Mouse (Mus musculus) intestine, embryonic 14.5 days (tissue): Measurements from ENCODE around the gene Dclre1a. TPM values are rescaled to one million over a fixed set of nuclear protein-coding genes. Genes with fewer than 3 reads are reported as not detected.
A peak's percentile ranks its signal among the peaks of the same experiment; 100 is the strongest.

Source experiments
- ATAC-seq: fragments of 200-750 bp; cut with Nextera tagmentation; replicated peaks from 2 replicates; pipeline ENCODE4 v1.8.0; 2017; ENCODE audit warnings: low read depth, moderate number of reproducible peaks, moderate TSS enrichment, moderate library complexity; ENCODE audit not compliant: low FRiP score, low TSS enrichment
- DNase-seq: peaks from one replicate; pipeline ENCODE4 v3.0.0-alpha.2; 2018; ENCODE audit warnings: low spot score
- H3K27ac ChIP-seq: fragments of 300-500 bp; sonication (generic); 2 replicates; pipeline ENCODE4 v1.5.1; 2014; ENCODE audit warnings: low read depth, mild to moderate bottlenecking, control low read depth
- H3K27me3 ChIP-seq: fragments of 300-500 bp; sonication (generic); replicated peaks from 2 replicates; pipeline ENCODE4 v1.6.1; 2014; ENCODE audit warnings: low read length, control low read depth; ENCODE audit not compliant: control insufficient read depth, insufficient read depth
- H3K36me3 ChIP-seq: fragments of 300-500 bp; sonication (generic); 2 replicates; pipeline ENCODE4 v1.6.1; 2014; ENCODE audit warnings: low read length, control low read depth; ENCODE audit not compliant: control insufficient read depth, insufficient read depth
- H3K4me1 ChIP-seq: fragments of 300-500 bp; sonication (generic); replicated peaks from 2 replicates; pipeline ENCODE4 v1.6.1; 2014; ENCODE audit warnings: low read length, control low read depth, mixed read lengths; ENCODE audit not compliant: control insufficient read depth, insufficient read depth
- H3K4me2 ChIP-seq: fragments of 300-500 bp; sonication (generic); 2 replicates; pipeline ENCODE4 v1.6.1; 2014; ENCODE audit warnings: low read length
- H3K4me3 ChIP-seq: fragments of 300-500 bp; sonication (generic); 2 replicates; pipeline ENCODE4 v1.5.1; 2014; ENCODE audit warnings: low read depth, low read length, control low read depth, mixed read lengths
- H3K9ac ChIP-seq: fragments of 300-500 bp; sonication (generic); 2 replicates; pipeline ENCODE4 v1.6.1; 2014; ENCODE audit warnings: mild to moderate bottlenecking, low read length
- H3K9me3 ChIP-seq: fragments of 300-500 bp; sonication (generic); 2 replicates; pipeline ENCODE4 v1.6.1; 2016; ENCODE audit warnings: low read length, control low read depth; ENCODE audit not compliant: control insufficient read depth
- WGBS: fragments of 180-500 bp; shearing (Covaris S2); extraction: QIAGEN DNeasy Blood & Tissue Kit; methylation state at CpG from one replicate; pipeline ENCODE4 v1.1.7; 2014; 5-methylcytosine and 5-hydroxymethylcytosine counted together
- polyA plus RNA-seq: library from polyadenylated mRNA; unstranded; fragments of >200 nt; fragmentation: Nextera tagmentation; extraction: Ambion mirVana; gene quantifications from 2 replicates; pipeline ENCODE4 v1.2.1, GENCODE M21; 2014

Gene Dclre1a
- 23.9 and 26.0 TPM in 2 replicates for polyA plus RNA-seq

DNA sequence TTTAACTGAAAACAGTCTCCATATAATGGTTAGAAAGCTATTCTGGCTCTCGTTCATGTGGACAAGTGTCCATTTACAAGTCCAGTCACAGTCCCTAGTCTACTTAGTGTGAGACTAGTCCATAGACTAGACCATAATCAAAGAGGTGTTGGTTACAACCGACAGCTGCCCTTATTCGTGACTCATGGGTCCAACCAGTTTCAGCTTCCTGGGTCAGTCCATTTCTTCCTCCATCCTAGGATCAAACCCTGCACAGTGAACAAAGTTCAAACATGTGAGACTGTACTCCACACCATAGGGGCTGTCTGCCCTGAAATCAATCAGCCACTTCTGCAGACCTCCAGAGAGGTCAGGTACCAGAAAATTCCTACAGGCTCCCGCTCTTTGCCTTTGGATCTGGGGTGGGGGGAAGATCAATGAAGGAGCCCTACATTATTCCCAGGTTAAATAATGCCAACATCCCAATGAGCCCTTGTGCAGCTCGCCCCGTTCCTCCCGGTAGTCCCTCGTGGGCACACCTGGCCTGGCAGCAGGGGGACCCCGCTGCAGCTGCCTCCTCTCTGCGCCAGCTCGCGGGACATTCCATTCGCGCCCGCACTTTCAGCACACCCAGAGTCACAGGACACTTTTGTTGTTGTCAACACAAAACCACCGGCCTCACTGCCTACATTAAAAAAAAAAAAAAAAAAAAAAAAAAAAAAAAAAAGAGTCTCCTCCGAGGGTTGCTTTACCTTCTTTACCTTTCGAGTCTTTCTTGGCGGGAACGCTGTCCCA lies at the start of gene Dclre1a:
Dclre1a (minus strand) TSS at position 767 of the 774 bp plus-strand sequence.
- H3K9me3 ChIP-seq, result no peaks in the 10 kb centered on the region
- ATAC-seq (peak; percentile 40), DNase-seq (peak; percentile 76)
- H3K4me1 ChIP-seq, result peaks cover 16% of the 10 kb centered on the region
- H3K27ac ChIP-seq, result peak within 1 kb of the TSS; percentile 98
- H3K9ac ChIP-seq, result peak within 1 kb of the TSS; percentile 97
- H3K27me3 ChIP-seq, result no peaks in the 10 kb centered on the region
- 8% methylated on average over 20 of the region's 20 CpGs for WGBS
- H3K36me3 ChIP-seq, result peaks cover 35% of the 10 kb centered on the region
- peak within 1 kb of the TSS; percentile 89 for H3K4me3 ChIP-seq
- H3K4me2 ChIP-seq, result peak within 1 kb of the TSS; percentile 91

GRCm38 (mm10) chr19:56592472-56592871 lies 44.5 kb upstream of the Dclre1a start:
- DNase-seq (no peak), ATAC-seq (no peak)
- no peak overlapping the region for H3K4me2 ChIP-seq
- H3K4me3 ChIP-seq, result no peak overlapping the region
- H3K9ac ChIP-seq, result no peak overlapping the region
- H3K36me3 ChIP-seq, result peaks cover 89% of the 10 kb centered on the region
- H3K4me1 ChIP-seq, result no peaks in the 10 kb centered on the region
- 79% methylated on average over 9 of the region's 9 CpGs for WGBS
- no peaks in the 10 kb centered on the region for H3K27me3 ChIP-seq
- no peak overlapping the region for H3K27ac ChIP-seq
- no peaks in the 10 kb centered on the region for H3K9me3 ChIP-seq

DNA sequence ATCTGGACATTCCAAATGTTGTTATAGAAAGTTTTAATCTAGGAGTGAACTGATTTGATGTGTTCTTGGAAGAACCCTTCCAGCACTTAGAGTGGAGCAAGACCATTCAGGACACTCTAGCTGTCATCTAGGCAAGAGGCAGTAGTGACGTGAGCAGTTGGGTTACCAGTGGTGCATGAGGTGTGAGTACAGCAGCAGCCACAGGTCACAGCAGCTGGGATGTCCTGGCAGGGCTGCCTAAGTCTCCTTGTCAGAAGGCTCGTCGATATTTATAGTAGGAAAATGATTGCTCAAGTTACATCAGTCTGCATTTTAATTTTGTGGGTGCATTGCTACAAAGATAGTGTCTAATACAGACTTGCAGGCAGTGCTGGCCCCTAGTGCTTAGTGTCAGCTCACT lies 42.2 kb upstream of the Dclre1a start:
- 90% methylated on average over 3 of the region's 3 CpGs for WGBS
- peaks cover 84% of the 10 kb centered on the region for H3K36me3 ChIP-seq
- no peaks in the 10 kb centered on the region for H3K27me3 ChIP-seq
- no peaks in the 10 kb centered on the region for H3K4me1 ChIP-seq
- no peak overlapping the region for H3K4me2 ChIP-seq
- H3K4me3 ChIP-seq, result no peak overlapping the region
- H3K27ac ChIP-seq, result no peak overlapping the region
- DNase-seq, result no peak
- H3K9ac ChIP-seq, result no peak overlapping the region
- H3K9me3 ChIP-seq, result no peaks in the 10 kb centered on the region
- no peak for ATAC-seq

GRCm38 (mm10) chr19:56589455-56589854 lies 41.4 kb upstream of the Dclre1a start:
- Histone ChIP-seq H3K27ac (no peak overlapping the region), H3K27me3 (no peaks in the 10 kb centered on the region), H3K9me3 (no peaks in the 10 kb centered on the region), H3K4me2 (no peak overlapping the region), H3K36me3 (peaks cover 79% of the 10 kb centered on the region), H3K9ac (no peak overlapping the region), H3K4me1 (no peaks in the 10 kb centered on the region), H3K4me3 (no peak overlapping the region)
- ATAC-seq, result no peak
- DNase-seq, result no peak
- WGBS, result 93% methylated on average over 5 of the region's 5 CpGs

DNA sequence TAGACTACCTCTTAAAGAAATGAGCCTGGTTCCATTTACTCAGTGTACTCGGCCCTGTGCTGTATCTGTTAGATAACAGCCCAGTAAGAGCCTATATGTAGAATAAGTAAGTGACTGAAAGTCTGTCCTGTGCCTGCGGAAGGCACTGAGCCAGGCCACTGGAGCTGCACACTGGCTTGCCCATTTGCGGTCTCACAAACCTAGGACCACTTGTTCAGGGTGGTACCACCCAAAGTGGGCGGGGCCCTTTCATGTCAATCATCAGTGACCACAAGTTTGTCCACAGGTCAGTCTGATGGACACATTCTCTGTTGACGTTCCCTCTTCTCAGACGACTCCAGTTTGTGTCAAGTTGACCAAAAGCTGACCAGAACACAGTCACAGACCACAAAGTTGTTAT lies 41.0 kb upstream of the Dclre1a start:
- Histone ChIP-seq H3K4me1 (no peaks in the 10 kb centered on the region), H3K4me2 (no peak overlapping the region), H3K27ac (no peak overlapping the region), H3K36me3 (peaks cover 77% of the 10 kb centered on the region), H3K9ac (no peak overlapping the region), H3K27me3 (no peaks in the 10 kb centered on the region), H3K4me3 (no peak overlapping the region), H3K9me3 (no peaks in the 10 kb centered on the region)
- ATAC-seq (no peak), DNase-seq (no peak)
- 92% methylated on average over 6 of the region's 6 CpGs for WGBS

DNA sequence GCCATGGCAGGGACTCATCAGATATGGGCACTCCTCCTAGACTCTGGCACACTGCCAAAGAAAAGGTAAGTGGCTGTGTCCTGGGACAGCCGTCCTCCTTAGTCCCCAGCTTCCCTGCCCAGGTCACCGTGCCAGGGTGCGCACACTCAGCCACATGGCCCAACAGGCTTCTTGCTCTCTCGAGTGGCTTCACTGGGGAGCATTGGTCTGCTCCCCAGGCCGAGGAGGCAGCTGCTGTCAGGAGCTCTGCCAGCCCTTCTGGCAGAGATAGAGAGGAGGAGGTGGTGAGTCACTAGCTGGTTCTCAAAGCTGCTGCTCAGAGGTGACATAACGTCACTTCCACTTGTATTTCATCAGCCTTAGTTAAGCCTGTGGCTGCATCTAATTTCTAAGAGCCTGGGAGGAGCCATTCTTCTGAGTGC lies 40.2 kb upstream of the Dclre1a start:
- H3K9me3 ChIP-seq, result no peaks in the 10 kb centered on the region
- 79% methylated on average over 6 of the region's 6 CpGs for WGBS
- ATAC-seq (no peak), DNase-seq (peak; percentile 49)
- H3K4me1 ChIP-seq, result no peaks in the 10 kb centered on the region
- no peak overlapping the region for H3K27ac ChIP-seq
- H3K4me3 ChIP-seq, result no peak overlapping the region
- peaks cover 69% of the 10 kb centered on the region for H3K36me3 ChIP-seq
- no peaks in the 10 kb centered on the region for H3K27me3 ChIP-seq
- no peak overlapping the region for H3K9ac ChIP-seq
- no peak overlapping the region for H3K4me2 ChIP-seq

DNA sequence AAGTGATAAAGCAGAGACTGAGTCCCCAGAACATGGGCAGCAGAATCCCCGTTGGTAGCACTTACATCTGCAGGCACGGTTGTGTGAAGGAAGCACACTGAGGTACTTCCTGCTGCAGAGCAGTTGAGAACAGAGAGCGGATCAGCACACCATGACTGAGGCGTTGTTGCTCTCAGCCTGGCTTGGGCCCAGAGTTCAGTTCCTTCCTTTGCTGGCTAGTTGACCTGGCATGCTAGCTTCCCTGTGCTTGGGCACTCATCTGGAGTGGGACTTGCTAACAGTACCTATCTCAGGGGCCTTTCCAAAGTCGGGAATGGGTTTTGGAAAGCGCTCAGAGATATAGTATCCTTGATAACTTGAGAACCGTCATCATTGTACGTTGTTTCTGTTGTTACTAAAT lies 38.3 kb upstream of the Dclre1a start:
- no peak for DNase-seq
- Histone ChIP-seq H3K36me3 (peaks cover 65% of the 10 kb centered on the region), H3K9me3 (no peaks in the 10 kb centered on the region), H3K27ac (no peak overlapping the region), H3K9ac (no peak overlapping the region), H3K4me2 (no peak overlapping the region), H3K4me1 (no peaks in the 10 kb centered on the region), H3K27me3 (no peaks in the 10 kb centered on the region), H3K4me3 (no peak overlapping the region)
- WGBS, result 84% methylated on average over 8 of the region's 8 CpGs
- ATAC-seq, result no peak

- no peak for ATAC-seq
- 87% methylated on average over 3 of the region's 3 CpGs for WGBS
- DNase-seq, result no peak
- Histone ChIP-seq H3K9ac (no peak overlapping the region), H3K27me3 (no peaks in the 10 kb centered on the region), H3K4me2 (no peak overlapping the region), H3K27ac (no peak overlapping the region), H3K4me3 (no peak overlapping the region), H3K9me3 (no peaks in the 10 kb centered on the region), H3K4me1 (no peaks in the 10 kb centered on the region), H3K36me3 (peaks cover 69% of the 10 kb centered on the region)
Observed at GRCm38 (mm10) chr19:56584288-56584687, 36.3 kb upstream of the Dclre1a start.

DNA sequence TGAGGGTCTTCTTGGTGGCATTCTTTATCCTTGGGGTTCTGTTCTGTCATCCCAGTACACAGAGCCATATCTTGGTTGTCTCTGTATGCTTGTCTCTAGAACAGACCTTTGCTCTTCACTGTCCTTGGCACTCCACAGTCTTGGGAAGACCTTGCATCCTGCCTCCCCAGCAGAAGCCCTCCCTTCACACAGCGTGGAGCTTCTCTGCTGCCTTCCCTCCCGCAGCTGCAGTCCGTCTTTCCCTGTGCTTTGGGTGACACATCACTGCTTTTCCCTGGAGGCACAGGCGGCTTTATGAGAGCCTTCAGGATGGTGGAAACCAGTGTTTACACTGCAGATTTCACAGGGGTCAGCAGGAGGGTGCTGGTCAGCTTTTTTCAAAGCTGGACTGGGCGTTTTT lies 35.8 kb upstream of the Dclre1a start:
- 26% methylated on average over 5 of the region's 5 CpGs for WGBS
- no peak for DNase-seq
- Histone ChIP-seq H3K9me3 (no peaks in the 10 kb centered on the region), H3K4me1 (no peaks in the 10 kb centered on the region), H3K27me3 (no peaks in the 10 kb centered on the region), H3K27ac (no peak overlapping the region), H3K36me3 (peaks cover 67% of the 10 kb centered on the region), H3K4me2 (no peak overlapping the region), H3K9ac (no peak overlapping the region), H3K4me3 (no peak overlapping the region)
- ATAC-seq, result no peak
